Mouse (Mus musculus) gastrocnemius, postnatal 36 days (tissue): ENCODE measurements around the gene Marcks. TPM values are rescaled to one million over a fixed set of nuclear protein-coding genes. Genes with fewer than 3 reads are reported as not detected.
"Not testable (repeated sequence)": the region's sequence is repeated elsewhere in the genome, so short reads cannot be mapped to it uniquely, and the experiment has no call there.

Experiments used
- DNase-seq, 2 experiments: peaks; one replicate each; pipeline ENCODE4 v3.0.0; 2022
- intact Hi-C: fragments of 180-260 bp; cut with DNase I; formaldehyde crosslinking; loops from one replicate; pipeline ENCODE4 v1.15.1; 2025
- total RNA-seq, 2 experiments: library from RNA; stranded (reverse); gene quantifications; 2 replicates each; pipeline ENCODE4 v1.2.3; 2021

Marcks gene
- total RNA-seq, 2 experiments from 2014 or later: 23.9 to 25.0 TPM

GRCm38 (mm10) chr10:37137531-37138310 is 999 bp downstream of the Marcks start:
- intact Hi-C loops: loop anchor here (2.0 to 5.0 kb wide), 3 partner anchors 59 to 1710 kb away; no protein-coding TSS in a partner anchor
- peak in 1 of 2 experiments; percentile 40 for DNase-seq

DNA sequence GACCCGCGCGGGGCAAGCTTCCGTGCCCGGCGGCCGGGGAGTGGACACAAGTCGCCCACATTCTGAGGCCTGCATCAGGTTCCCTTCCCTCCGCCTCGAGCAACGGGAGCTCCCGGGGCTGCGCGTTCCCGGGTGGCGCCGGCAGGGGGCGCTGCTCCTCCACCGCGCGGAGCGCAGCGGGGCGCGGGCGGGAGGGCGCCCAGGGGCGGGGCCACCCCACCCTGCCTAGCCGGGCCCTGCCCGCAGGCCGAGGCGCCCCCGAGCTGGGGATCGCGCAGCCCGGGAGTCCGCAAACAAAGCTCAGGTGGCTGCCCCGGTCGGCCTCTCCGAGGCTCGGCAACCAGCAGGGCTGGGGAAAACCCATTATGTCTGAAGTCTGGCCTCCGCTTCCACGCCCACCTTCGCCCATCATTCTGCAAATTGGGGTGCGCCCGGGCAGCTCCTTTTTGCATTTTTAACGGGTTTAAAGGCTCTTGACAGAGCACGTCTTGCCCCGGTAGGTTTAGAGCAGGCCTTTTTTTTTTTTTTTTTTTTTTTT is 1.7 kb downstream of the Marcks start:
- DNase-seq: peak; percentile 90 to 94
- intact Hi-C loops: loop anchor here (2.0 to 5.0 kb wide), 3 partner anchors 58 to 1710 kb away; no protein-coding TSS in a partner anchor

- intact Hi-C loops: loop anchor here (2.0 to 5.0 kb wide), 3 partner anchors 57 to 1711 kb away; no protein-coding TSS in a partner anchor
- peak; percentile 23 to 53 for DNase-seq
Observed at GRCm38 (mm10) chr10:37135951-37136751, 2.6 kb downstream of the Marcks start.

DNA sequence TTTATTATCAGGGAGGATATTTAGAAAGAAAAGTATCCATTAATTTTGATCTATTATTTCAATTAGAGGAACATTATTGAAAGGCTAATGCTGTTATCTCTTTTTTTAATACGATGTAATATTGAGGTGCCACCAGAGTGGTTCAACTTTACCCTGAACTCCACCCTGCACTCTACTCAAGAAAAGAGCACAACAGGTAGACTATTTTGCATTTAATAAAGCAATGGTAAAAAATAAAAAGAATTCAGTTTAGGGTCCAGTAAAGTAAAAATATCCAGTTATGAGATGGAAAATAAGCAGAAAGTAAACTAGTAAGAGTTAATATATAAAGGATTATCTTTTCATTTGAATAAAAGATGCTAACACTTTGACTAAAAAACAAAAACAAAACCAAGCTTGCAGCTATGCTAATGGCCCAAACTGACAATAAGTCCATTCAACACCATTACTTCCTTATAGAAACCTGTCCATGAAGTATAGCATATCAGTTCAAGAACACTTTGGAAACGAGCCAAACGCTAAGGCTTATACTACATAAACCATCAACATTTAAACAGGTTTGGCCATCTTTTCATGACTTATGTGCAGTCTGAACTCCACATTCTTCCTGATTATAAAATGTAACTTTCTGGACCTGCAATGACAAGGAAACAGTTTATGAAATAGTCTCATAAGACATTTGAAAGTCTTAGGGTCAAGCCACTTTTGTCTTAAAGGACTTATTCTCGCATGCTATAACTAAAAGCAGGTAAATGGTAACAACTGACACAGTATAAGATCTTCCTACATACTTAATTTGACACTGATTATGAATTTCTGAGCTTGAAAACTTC is 4.6 kb downstream of the Marcks start:
- intact Hi-C loops: no loop called here
- DNase-seq: no peak

DNA sequence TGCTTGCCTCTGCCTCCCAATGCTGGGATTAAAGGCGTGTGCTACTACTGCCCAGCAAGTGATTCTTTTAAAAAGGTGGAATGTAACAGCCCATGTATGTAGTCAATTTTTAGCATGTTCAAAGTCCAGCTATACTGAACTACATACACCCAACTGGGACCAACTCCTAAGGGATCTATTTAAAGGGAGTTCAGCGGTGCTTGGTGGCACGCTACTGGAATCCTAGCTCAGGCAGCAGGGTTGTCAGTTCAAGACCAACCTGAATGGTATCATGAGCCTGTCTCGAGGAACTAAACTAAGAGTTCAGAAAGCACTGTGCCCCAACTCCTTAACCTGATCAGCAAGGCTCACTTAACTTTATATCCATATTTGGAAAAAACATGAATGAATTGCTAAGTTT is 6.0 kb downstream of the Marcks start:
- no peak for DNase-seq
- intact Hi-C loops: no loop called here

DNA sequence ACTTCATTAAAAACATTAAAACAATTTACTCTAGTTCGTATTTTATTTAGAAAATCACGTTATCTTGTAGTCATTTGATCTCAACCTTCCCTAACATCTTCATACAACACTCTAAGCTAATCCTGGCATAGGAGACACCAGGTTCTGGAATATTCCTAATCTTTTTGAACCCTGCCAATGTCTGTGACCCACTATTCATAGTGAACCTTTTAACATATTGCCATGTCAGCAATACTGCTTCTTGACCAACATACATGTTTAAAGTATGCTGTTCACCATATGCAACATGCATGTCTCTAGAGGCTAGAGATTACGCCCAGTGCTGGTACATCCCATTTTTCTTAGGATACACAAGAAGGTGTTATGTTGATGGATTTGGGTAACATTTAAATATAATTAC is 9.1 kb downstream of the Marcks start:
- no peak for DNase-seq
- intact Hi-C loops: no loop called here

DNA sequence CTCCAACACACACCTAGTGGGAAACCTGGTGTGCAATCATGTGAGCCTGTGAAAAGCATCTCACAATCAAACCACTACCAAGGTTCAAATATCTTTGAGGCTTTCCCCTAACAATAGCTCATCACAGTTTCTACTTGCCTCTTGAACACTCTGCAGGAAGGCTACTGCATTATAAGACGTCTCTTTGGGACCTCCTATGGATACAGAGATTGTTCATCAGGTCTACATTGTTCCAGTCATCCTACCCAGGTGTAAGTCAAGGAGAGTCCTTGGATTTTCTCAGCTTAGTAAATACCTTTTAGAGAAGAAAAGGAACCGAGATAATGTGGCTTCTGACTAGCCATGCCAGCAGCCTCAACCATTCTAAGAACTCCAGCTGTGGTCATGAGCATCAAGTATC is 23.4 kb downstream of the Marcks start:
- DNase-seq: no peak
- intact Hi-C loops: no loop called here

- DNase-seq: no peak
- intact Hi-C loops: no loop called here
Observed at GRCm38 (mm10) chr10:37112812-37113211, 25.9 kb downstream of the Marcks start.

GRCm38 (mm10) chr10:37112362-37112761 is 26.4 kb downstream of the Marcks start:
- no peak for DNase-seq
- intact Hi-C loops: no loop called here

- intact Hi-C loops: no loop called here
- DNase-seq: no peak
Observed at GRCm38 (mm10) chr10:37111432-37111831, 27.3 kb downstream of the Marcks start.

DNA sequence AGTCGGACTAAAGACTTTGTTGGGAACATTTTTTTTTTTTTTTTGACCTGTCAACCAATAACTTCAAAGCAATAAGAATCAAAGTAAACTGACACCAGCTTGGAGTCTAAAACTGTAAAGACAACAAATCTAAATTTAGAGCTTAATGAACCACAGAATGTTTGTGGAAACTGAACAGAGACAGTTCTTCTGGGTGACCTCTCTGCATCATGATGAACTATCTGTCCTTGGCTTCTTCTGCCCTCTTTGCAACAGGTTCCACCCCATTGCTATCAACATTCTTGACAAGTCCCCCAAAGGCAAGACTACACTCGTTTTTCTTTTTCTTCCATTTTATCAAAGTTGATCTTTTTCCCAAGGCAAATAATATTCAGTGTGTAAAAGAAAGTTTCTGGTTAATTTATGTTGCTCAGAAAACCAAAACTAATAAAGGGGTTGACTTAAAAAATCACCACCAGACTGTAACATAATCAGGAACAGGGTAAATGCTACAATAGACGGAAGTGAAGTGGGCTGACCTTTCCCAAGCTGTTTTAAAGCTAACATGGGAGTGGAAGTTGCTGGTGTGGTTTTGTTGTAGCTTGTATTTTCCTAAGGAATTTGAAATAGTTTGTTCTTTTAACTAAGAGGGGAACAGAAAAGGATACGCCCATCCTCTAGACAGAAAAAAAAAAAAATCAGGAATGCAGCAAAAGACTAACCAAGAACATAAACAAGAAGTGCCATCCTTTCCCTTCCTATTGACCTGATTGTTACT is 31.7 kb downstream of the Marcks start:
- no peak for DNase-seq
- intact Hi-C loops: no loop called here

DNA sequence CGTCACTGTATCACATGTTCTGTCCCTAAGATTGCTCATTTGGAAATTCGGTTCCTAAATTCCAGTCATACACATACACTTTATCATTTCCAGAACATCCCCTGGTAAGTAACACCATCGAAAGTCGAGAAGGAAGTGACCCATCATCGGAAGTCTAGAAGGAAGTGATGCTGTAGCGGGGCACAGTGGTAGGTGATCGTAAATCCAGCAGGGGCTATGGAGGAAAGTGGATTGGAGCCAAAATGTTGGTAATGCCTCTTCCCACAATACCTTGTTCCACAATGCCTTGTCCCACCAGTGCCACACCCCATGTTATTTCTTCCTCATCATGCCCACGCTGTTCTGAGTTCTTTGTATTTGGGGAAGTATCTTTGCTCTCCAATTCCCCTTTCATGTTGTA is 32.4 kb downstream of the Marcks start:
- intact Hi-C loops: no loop called here
- DNase-seq: no peak

- no peak for DNase-seq
- intact Hi-C loops: no loop called here
Observed at GRCm38 (mm10) chr10:37102227-37103080, 36.3 kb downstream of the Marcks start.

DNA sequence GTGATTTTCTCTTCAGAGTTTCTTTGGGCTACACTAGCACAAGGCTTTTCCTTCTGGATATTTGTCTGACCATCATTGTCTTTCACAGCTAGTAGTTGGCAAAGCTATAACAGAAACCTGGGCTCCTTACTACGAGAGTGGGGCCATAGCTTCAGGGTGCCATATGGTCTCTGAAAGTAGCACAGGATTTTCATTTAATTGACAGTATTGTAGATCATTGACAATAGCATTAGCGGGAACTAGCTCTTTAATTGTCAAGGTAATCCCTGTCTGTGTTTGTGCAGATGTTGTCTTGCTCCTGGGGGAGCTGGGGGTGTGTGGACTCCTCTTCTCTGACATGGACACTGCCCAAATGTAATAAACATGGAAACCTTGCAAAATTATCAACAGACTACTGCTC is 37.0 kb downstream of the Marcks start:
- no peak for DNase-seq
- intact Hi-C loops: no loop called here

DNA sequence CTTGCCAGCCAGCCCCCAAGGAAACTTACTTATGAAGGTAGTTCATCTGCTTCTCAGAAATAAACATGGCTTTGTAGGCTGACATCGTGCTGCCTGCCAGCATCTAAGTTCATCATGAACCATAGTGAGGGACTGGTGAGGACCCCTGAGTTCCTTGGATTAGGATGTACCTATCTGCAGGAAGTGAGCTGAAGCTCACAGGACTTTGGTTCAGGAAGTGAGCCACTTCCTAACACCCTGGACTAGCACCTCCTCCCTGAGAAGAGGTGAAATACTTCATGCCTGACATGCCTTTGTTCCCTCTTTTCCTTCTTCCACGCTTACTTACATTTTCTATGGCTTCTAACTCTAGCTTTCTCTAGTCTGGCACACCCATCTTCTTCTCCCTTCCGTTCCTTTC is 42.2 kb downstream of the Marcks start:
- no peak for DNase-seq
- intact Hi-C loops: no loop called here

GRCm38 (mm10) chr10:37095803-37096202 is 42.9 kb downstream of the Marcks start:
- no peak for DNase-seq
- intact Hi-C loops: no loop called here

DNA sequence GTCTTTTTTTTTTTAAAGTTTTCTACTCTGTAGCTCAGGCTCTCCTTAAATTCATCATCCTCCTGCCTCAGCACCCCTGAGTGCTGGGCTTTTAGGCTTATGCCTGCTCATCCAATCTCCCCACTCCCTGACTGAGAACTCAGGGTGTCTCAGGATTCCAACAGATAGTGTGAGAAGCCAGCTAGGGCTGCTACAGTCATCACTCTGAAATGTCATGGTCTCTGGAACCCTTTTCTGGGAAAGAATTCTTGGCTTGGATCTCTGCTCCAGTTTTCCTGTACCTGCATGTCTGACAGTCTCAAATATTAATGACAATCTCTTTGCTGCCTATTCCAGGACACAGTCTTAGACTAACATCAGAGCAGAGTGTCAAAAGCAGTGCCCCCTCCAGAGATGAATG is 45.4 kb downstream of the Marcks start:
- DNase-seq: no peak
- intact Hi-C loops: no loop called here

DNA sequence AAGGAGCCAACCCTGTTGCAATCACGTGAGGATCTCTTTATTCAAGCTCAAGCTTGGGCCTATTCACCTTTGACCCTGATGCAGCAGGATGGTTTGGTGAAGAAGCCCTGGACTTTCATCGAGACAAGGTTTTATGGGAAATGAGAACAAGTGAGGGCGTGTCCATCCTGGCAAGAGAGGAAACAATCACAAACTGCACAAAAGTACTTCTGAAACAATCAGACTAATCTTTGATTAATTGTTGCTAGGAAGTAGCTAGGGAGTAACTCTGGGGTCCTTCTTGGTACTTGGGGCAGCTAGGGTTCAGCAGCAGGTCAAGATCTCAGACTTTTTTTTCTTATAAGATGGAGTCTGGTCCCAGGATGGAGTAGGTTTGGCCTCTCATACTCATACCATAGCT is 48.3 kb downstream of the Marcks start:
- no peak for DNase-seq
- intact Hi-C loops: no loop called here

GRCm38 (mm10) chr10:37084071-37084470 is 54.6 kb downstream of the Marcks start:
- DNase-seq, intact Hi-C loops: not testable (repeated sequence)
